Mouse (Mus musculus): Measurements from ENCODE around the gene Gltpd2. TPM values are rescaled to one million over a fixed set of nuclear protein-coding genes. Genes with fewer than 3 reads are reported as not detected.
"Not testable (repeated sequence)": the region's sequence is repeated elsewhere in the genome, so short reads cannot be mapped to it uniquely, and the experiment has no call there.

Gltpd2 gene
- polyA plus RNA-seq, 1 experiment from 2014 or later: 0.40 TPM

- Histone ChIP-seq H3K4me3 (ENCODE audit: low read length) (peak within 1 kb of the TSS; percentile 74), H3K4me2 (ENCODE audit: low read length) (peak within 1 kb of the TSS; percentile 73), H3K36me3 (ENCODE audit: control insufficient read depth, insufficient read depth, low read length) (peaks cover 23% of the 10 kb centered on the region), H3K9me3 (ENCODE audit: control insufficient read depth, low read length) (no peaks in the 10 kb centered on the region), H3K9ac (ENCODE audit: low read depth, low read length) (peak within 1 kb of the TSS; percentile 76), H3K27me3 (replicated peaks; ENCODE audit: control insufficient read depth, insufficient read depth, low read length) (no peaks in the 10 kb centered on the region), H3K4me1 (ENCODE audit: control insufficient read depth, insufficient read depth, low read depth, low read length) (peaks cover 10% of the 10 kb centered on the region), H3K27ac (ENCODE audit: low read depth, low read length) (peak within 1 kb of the TSS; percentile 66; the same call in 1 of the 2 replicates)
- under 1% methylated on average over 25 of the region's 26 CpGs for WGBS
- peak; percentile 96 for ATAC-seq
Observed at GRCm38 (mm10) chr11:70525184-70525678, 6.2 kb downstream of the Gltpd2 start, which contains the start of gene Psmb6. Gene Psmb6, plus strand, starts transcription at chr11:70525367.

GRCm38 (mm10) chr11:70525726-70526125 lies 6.7 kb downstream of the Gltpd2 start:
- Histone ChIP-seq H3K4me2 (ENCODE audit: low read length) (peak overlapping the region; percentile 73), H3K27me3 (replicated peaks; ENCODE audit: control insufficient read depth, insufficient read depth, low read length) (no peaks in the 10 kb centered on the region), H3K27ac (ENCODE audit: low read depth, low read length) (peak overlapping the region; percentile 66; the same call in 1 of the 2 replicates), H3K9me3 (ENCODE audit: control insufficient read depth, low read length) (no peaks in the 10 kb centered on the region), H3K36me3 (ENCODE audit: control insufficient read depth, insufficient read depth, low read length) (peaks cover 23% of the 10 kb centered on the region), H3K4me3 (ENCODE audit: low read length) (peak overlapping the region; percentile 74), H3K4me1 (ENCODE audit: control insufficient read depth, insufficient read depth, low read depth, low read length) (peaks cover 10% of the 10 kb centered on the region), H3K9ac (ENCODE audit: low read depth, low read length) (peak overlapping the region; percentile 76)
- ATAC-seq: peak; percentile 18
- WGBS: 4% methylated on average over 12 of the region's 12 CpGs

DNA sequence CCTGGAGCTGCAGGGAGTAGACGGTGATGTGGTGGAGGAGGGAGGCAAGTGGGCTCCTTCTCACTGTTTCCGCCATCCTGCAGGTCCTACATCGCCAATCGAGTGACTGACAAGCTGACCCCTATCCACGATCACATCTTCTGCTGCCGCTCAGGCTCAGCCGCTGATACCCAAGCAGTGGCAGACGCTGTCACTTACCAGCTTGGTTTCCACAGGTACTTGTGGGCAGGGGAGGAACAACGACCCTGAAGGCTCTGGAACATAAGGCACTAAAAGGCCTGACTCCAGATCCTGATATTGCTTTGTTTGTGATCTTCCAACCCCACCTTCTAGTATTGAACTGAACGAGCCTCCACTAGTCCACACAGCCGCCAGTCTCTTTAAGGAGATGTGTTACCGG lies 7.2 kb downstream of the Gltpd2 start:
- H3K4me1 ChIP-seq (ENCODE audit: control insufficient read depth, insufficient read depth, low read depth, low read length): peaks cover 10% of the 10 kb centered on the region

DNA sequence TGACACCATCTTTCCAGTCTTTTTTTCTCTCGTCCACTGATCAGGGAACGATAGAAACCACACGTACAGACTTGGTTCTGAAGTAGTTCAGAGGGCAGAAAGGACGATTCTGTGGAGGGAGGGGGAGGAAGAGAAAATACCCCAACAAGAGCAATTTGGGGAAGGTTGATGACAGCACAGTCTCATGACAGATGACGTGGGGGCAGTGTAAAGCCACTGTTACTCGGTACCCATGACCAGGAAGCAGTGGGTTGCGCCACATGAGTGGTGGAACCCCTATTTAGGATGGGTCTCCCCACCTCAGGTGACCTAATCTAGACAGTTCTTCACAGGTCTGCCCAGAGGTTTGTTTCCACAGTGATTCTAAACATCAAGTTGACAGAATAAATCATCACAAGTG lies 9.6 kb downstream of the Gltpd2 start:
- peaks cover 10% of the 10 kb centered on the region for H3K4me1 ChIP-seq (ENCODE audit: control insufficient read depth, insufficient read depth, low read depth, low read length)
- H3K9ac ChIP-seq (ENCODE audit: low read depth, low read length): no peak overlapping the region
- no peak overlapping the region for H3K4me2 ChIP-seq (ENCODE audit: low read length)
- no peaks in the 10 kb centered on the region for H3K9me3 ChIP-seq (ENCODE audit: control insufficient read depth, low read length)
- no peak for ATAC-seq
- 88% methylated on average over 7 of the region's 7 CpGs for WGBS
- no peak overlapping the region for H3K4me3 ChIP-seq (ENCODE audit: low read length)
- H3K27ac ChIP-seq (ENCODE audit: low read depth, low read length): no peak overlapping the region
- no peaks in the 10 kb centered on the region for H3K27me3 ChIP-seq (replicated peaks; ENCODE audit: control insufficient read depth, insufficient read depth, low read length)
- peaks cover 23% of the 10 kb centered on the region for H3K36me3 ChIP-seq (ENCODE audit: control insufficient read depth, insufficient read depth, low read length)

More for the DNA sequence above, 7.2 kb downstream of the Gltpd2 start:
- Histone ChIP-seq H3K4me3 (ENCODE audit: low read length) (peak overlapping the region; percentile 74), H3K36me3 (ENCODE audit: control insufficient read depth, insufficient read depth, low read length) (peaks cover 23% of the 10 kb centered on the region), H3K9ac (ENCODE audit: low read depth, low read length) (peak overlapping the region; percentile 76; the same call in 1 of the 2 replicates), H3K27me3 (replicated peaks; ENCODE audit: control insufficient read depth, insufficient read depth, low read length) (no peaks in the 10 kb centered on the region), H3K27ac (ENCODE audit: low read depth, low read length) (no peak overlapping the region), H3K4me2 (ENCODE audit: low read length) (peak overlapping the region; percentile 73), H3K9me3 (ENCODE audit: control insufficient read depth, low read length) (no peaks in the 10 kb centered on the region)
- ATAC-seq: no peak
- WGBS: 89% methylated on average over 11 of the region's 12 CpGs

GRCm38 (mm10) chr11:70531065-70531464 lies 12.1 kb downstream of the Gltpd2 start:
- peaks cover 23% of the 10 kb centered on the region for H3K36me3 ChIP-seq (ENCODE audit: control insufficient read depth, insufficient read depth, low read length)
- 90% methylated on average over 2 of the region's 2 CpGs for WGBS
- not testable (repeated sequence) for H3K4me3 ChIP-seq (ENCODE audit: low read length); H3K9ac ChIP-seq (ENCODE audit: low read depth, low read length); H3K9me3 ChIP-seq (ENCODE audit: control insufficient read depth, low read length); ATAC-seq; H3K27me3 ChIP-seq (replicated peaks; ENCODE audit: control insufficient read depth, insufficient read depth, low read length); H3K4me1 ChIP-seq (ENCODE audit: control insufficient read depth, insufficient read depth, low read depth, low read length); H3K27ac ChIP-seq (ENCODE audit: low read depth, low read length); H3K4me2 ChIP-seq (ENCODE audit: low read length)

GRCm38 (mm10) chr11:70532839-70533238 lies 13.8 kb downstream of the Gltpd2 start, which contains the start of gene Gm40193:
Gene Gm40193, minus strand, starts transcription at chr11:70532939.
- peaks cover 10% of the 10 kb centered on the region for H3K36me3 ChIP-seq (ENCODE audit: control insufficient read depth, insufficient read depth, low read length)
- H3K27ac ChIP-seq (ENCODE audit: low read depth, low read length): no peak within 1 kb of the TSS
- no peaks in the 10 kb centered on the region for H3K27me3 ChIP-seq (replicated peaks; ENCODE audit: control insufficient read depth, insufficient read depth, low read length)
- H3K9ac ChIP-seq (ENCODE audit: low read depth, low read length): no peak within 1 kb of the TSS
- H3K4me1 ChIP-seq (ENCODE audit: control insufficient read depth, insufficient read depth, low read depth, low read length): no peaks in the 10 kb centered on the region
- no peak for ATAC-seq
- H3K9me3 ChIP-seq (ENCODE audit: control insufficient read depth, low read length): no peaks in the 10 kb centered on the region
- no peak within 1 kb of the TSS for H3K4me2 ChIP-seq (ENCODE audit: low read length)
- WGBS: 81% methylated on average over 6 of the region's 6 CpGs
- H3K4me3 ChIP-seq (ENCODE audit: low read length): no peak within 1 kb of the TSS

DNA sequence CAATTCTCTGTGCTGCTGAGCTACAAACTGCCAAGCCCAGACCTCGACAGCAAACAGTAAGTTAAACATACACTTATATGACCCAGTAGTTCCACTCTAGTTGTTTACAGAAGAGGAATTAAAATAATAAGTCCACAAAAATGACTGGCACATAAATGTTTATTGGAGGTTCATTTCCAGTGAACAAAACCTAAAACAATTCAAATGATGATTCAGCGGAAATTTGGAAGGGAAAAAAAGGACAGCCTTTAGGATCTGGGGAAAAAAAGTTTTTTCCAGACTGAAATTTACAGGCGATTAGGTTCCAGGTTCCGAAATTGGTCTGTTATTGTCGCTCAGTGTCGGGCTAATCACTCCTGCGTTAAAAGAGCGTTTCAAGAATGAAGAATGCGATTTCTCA lies 20.4 kb downstream of the Gltpd2 start:
- no peak for ATAC-seq
- Histone ChIP-seq H3K36me3 (ENCODE audit: control insufficient read depth, insufficient read depth, low read length) (no peaks in the 10 kb centered on the region), H3K27me3 (replicated peaks; ENCODE audit: control insufficient read depth, insufficient read depth, low read length) (no peaks in the 10 kb centered on the region; the same call in 1 of the 2 replicates), H3K9ac (ENCODE audit: low read depth, low read length) (peak overlapping the region; percentile 74), H3K4me3 (ENCODE audit: low read length) (peak overlapping the region; percentile 57), H3K4me2 (ENCODE audit: low read length) (peak overlapping the region; percentile 65), H3K27ac (ENCODE audit: low read depth, low read length) (no peak overlapping the region), H3K9me3 (ENCODE audit: control insufficient read depth, low read length) (no peaks in the 10 kb centered on the region), H3K4me1 (ENCODE audit: control insufficient read depth, insufficient read depth, low read depth, low read length) (peaks cover 8% of the 10 kb centered on the region)
- WGBS: 14% methylated on average over 9 of the region's 9 CpGs

DNA sequence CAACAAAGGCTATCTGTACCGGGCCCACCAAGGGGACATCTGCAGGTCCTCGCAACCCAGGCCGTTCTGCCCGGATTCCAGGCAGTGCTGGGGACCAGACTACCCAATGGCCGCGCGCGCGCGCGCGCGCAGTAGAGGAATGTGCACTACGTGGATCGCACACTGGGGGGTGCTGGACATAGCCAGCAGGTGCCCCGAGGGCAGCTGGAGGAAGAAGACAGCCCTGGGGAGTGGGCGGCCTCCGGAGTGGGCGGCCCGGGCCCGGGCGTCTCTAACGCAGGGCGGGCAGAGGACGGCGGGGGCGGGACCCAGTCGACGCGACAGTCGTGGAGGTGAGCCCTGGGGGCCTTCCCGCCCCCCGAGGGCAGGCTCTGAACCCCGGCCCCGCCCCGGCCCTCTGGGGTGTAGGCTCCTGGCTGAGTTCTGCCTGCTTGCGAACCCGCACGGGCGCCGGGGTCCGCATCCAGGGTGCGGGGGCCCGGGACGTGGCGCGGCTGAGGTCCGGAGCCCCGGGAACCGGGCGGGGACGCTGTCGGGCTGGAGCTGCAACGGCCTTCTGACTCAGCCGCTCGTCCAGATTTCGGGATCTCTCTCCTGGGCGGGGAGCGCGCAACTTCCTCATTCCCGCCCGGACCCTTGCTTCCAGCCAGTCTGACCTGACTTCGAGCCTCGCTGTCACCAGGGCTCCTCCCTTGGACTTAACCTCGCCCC lies 21.0 kb downstream of the Gltpd2 start, which contains the start of gene Pld2:
Gene Pld2 (plus strand): TSS at position 188 of the 711 bp plus-strand sequence.
- H3K27me3 ChIP-seq (replicated peaks; ENCODE audit: control insufficient read depth, insufficient read depth, low read length): no peaks in the 10 kb centered on the region; the same call in 1 of the 2 replicates
- peaks cover 8% of the 10 kb centered on the region for H3K4me1 ChIP-seq (ENCODE audit: control insufficient read depth, insufficient read depth, low read depth, low read length)
- H3K9ac ChIP-seq (ENCODE audit: low read depth, low read length): peak within 1 kb of the TSS; percentile 74
- WGBS: under 1% methylated on average over 43 of the region's 65 CpGs
- no peaks in the 10 kb centered on the region for H3K9me3 ChIP-seq (ENCODE audit: control insufficient read depth, low read length)
- peak; percentile 94 for ATAC-seq
- peak within 1 kb of the TSS; percentile 57 for H3K4me3 ChIP-seq (ENCODE audit: low read length)
- H3K4me2 ChIP-seq (ENCODE audit: low read length): peak within 1 kb of the TSS; percentile 65
- H3K36me3 ChIP-seq (ENCODE audit: control insufficient read depth, insufficient read depth, low read length): no peaks in the 10 kb centered on the region
- H3K27ac ChIP-seq (ENCODE audit: low read depth, low read length): peak within 1 kb of the TSS; percentile 68

DNA sequence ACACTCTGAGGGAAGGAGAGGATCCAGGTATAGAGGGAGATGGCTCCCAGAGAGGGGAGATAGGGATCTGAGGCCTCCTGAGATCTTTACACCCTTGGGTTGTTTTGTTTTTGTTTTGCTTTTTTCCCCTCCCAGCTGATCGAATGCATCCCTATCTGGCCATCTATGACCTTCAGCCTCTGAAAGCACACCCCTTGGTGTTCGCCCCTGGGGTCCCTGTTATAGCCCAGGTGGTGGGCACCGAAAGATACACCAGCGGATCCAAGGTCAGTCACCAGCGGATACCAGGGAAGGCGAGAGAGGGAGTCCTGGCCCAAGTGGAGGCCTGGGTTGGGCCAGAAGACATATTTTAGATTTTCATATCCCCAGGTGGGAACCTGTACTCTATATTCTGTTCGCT lies 21.9 kb downstream of the Gltpd2 start:
- peak overlapping the region; percentile 74 for H3K9ac ChIP-seq (ENCODE audit: low read depth, low read length)
- H3K27ac ChIP-seq (ENCODE audit: low read depth, low read length): peak overlapping the region; percentile 29; the same call in 1 of the 2 replicates
- H3K4me1 ChIP-seq (ENCODE audit: control insufficient read depth, insufficient read depth, low read depth, low read length): peaks cover 8% of the 10 kb centered on the region
- no peaks in the 10 kb centered on the region; the same call in 1 of the 2 replicates for H3K27me3 ChIP-seq (replicated peaks; ENCODE audit: control insufficient read depth, insufficient read depth, low read length)
- H3K9me3 ChIP-seq (ENCODE audit: control insufficient read depth, low read length): no peaks in the 10 kb centered on the region
- peak overlapping the region; percentile 57 for H3K4me3 ChIP-seq (ENCODE audit: low read length)
- peak overlapping the region; percentile 65 for H3K4me2 ChIP-seq (ENCODE audit: low read length)
- ATAC-seq: no peak
- 86% methylated on average over 7 of the region's 7 CpGs for WGBS
- H3K36me3 ChIP-seq (ENCODE audit: control insufficient read depth, insufficient read depth, low read length): no peaks in the 10 kb centered on the region

Data from hindbrain, embryonic 16.5 days (tissue).